Mouse (Mus musculus) macrophage (primary cell): ENCODE results near the gene Six3. TPM values are rescaled to one million over a fixed set of nuclear protein-coding genes. Genes with fewer than 3 reads are reported as not detected.

Experiments used
- H3K27ac ChIP-seq: fragments of 350-480 bp; formaldehyde crosslinking; 2 replicates; pipeline ENCODE4 v1.9.0; 2021
- H3K36me3 ChIP-seq: fragments of 350-480 bp; formaldehyde crosslinking; 2 replicates; pipeline ENCODE4 v1.9.0; 2021; ENCODE audit errors: inconsistent target
- H3K4me3 ChIP-seq: fragments of 350-480 bp; formaldehyde crosslinking; 2 replicates; pipeline ENCODE4 v1.9.0; 2021; ENCODE audit errors: inconsistent target
- H3K79me2 ChIP-seq: fragments of 350-480 bp; formaldehyde crosslinking; 2 replicates; pipeline ENCODE4 v1.9.0; 2021; ENCODE audit errors: inconsistent target
- WGBS: methylation state at CpG from one replicate; pipeline ENCODE4 v1.1.7; 2026; ENCODE audit warnings: inconsistent platforms; ENCODE audit not compliant: missing documents; 5-methylcytosine and 5-hydroxymethylcytosine counted together
- polyA plus RNA-seq: library from polyadenylated mRNA; stranded (reverse); fragments of 250-400 nt; gene quantifications from 3 replicates; pipeline ENCODE4 v1.2.4, GENCODE M21; 2018; ENCODE audit warnings: inconsistent platforms
- total RNA-seq, 78 experiments: library from RNA; depleted of rRNA; stranded (reverse); fragments of 250-400 nt; gene quantifications; 1 replicate in 9 of 78; 2 replicates in 24 of 78; 3 replicates in 43 of 78; 4 replicates in 2 of 78; pipeline ENCODE4 v1.2.4; 2018; ENCODE audit warnings: inconsistent platforms in 56 of 78

Six3 gene
- not detected for total RNA-seq (2018; cell fraction: chromatin; rRNA removed)
- total RNA-seq (2018; cell fraction: cytosol; rRNA removed): not detected
- total RNA-seq (2018; cell fraction: nucleus; rRNA removed): not detected
- polyA plus RNA-seq: not detected in 3 replicates

DNA sequence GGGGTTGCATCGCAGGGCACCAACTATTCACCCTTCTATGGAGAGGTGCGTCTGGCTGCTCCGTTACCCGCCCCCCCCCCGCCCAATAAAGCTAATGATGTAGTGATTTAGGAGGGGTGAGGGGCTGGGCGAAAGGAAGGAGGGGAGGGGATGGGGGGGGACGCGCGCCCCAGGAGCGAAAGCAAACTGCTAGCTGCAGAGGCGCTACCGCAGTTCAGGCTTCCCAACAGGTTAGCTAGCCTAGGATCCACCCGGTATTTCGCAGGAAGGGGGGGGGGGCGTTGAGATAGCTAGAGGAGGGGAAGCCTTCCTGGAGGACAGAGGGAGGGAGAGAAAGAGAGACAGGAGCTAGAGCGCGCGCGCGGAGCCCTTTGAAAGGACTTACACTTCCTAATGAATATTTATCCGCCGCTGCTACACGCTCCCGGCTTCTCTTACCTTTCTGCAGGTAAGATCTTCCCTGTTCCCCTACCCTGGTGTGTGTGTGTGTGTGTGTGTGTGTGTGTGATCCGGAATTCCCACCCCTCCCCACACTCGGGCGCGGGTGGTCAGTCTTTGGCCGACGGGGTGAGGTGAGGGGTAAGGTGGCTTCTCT, at the start of gene Six3:
Gene Six3 (plus strand): TSS at position 343 of the 595 bp plus-strand sequence.
- no peaks in the 10 kb centered on the region for H3K79me2 ChIP-seq
- no peak within 1 kb of the TSS for H3K27ac ChIP-seq
- no peak within 1 kb of the TSS for H3K4me3 ChIP-seq
- H3K36me3 ChIP-seq: no peaks in the 10 kb centered on the region
- WGBS: 7% methylated on average over 22 of the region's 30 CpGs

GRCm38 (mm10) chr17:85564107-85564506, 49.3 kb upstream of the Six3 start:
- Histone ChIP-seq H3K36me3 (no peaks in the 10 kb centered on the region), H3K27ac (no peak overlapping the region), H3K79me2 (no peaks in the 10 kb centered on the region), H3K4me3 (no peak overlapping the region)
- WGBS: 78% methylated on average over 7 of the region's 7 CpGs

GRCm38 (mm10) chr17:85574023-85574422, 39.4 kb upstream of the Six3 start:
- Histone ChIP-seq H3K36me3 (no peaks in the 10 kb centered on the region), H3K4me3 (no peak overlapping the region), H3K27ac (no peak overlapping the region), H3K79me2 (no peaks in the 10 kb centered on the region)
- no CpG with 5 or more reads among the region's 3 CpGs for WGBS

DNA sequence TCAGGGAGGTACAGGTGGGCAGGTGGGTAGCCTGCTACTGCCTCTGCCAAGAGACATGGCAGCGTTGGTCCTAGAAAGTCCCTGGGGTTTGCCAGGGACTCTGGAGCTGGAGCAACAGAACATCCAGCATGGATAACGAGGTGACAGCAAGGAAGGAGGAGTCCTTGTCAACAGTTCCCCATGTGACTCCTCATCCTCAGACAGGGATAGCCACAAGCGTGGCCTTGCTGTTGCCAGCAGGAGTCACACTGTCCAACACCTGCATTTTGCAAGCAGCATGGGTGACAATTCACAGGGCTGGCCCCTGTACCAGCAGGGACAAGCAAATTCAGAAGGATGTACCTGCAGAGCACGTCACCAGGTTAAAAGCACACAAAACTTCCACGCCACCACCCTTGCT, 35.1 kb upstream of the Six3 start:
- WGBS: 68% methylated on average over 5 of the region's 5 CpGs
- Histone ChIP-seq H3K27ac (no peak overlapping the region), H3K4me3 (no peak overlapping the region), H3K79me2 (no peaks in the 10 kb centered on the region), H3K36me3 (no peaks in the 10 kb centered on the region)

DNA sequence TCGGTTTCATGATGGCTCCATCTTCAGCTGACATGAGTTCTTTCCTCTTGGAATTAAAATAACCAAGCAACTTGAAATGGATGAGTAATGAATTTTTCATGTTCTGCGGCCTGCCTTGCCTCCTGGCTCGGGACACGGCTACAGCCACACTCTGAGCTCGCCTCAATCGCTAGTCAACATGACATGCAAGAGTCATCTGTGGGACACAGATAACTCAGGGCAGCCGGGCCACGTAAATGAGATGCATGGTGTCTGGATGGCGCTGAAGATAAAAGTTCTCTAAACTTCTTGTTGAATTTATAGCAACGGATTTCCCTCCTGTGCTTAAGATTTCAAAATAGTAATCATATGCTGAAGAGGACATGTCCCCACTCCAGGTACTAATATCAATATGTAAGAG, 34.1 kb upstream of the Six3 start:
- H3K79me2 ChIP-seq: no peaks in the 10 kb centered on the region
- 90% methylated on average over 10 of the region's 10 CpGs for WGBS
- no peaks in the 10 kb centered on the region for H3K36me3 ChIP-seq
- no peak overlapping the region for H3K27ac ChIP-seq
- no peak overlapping the region for H3K4me3 ChIP-seq

GRCm38 (mm10) chr17:85580221-85580620, 33.2 kb upstream of the Six3 start:
- no peak overlapping the region for H3K27ac ChIP-seq
- H3K4me3 ChIP-seq: no peak overlapping the region
- 88% methylated on average over 6 of the region's 6 CpGs for WGBS
- no peaks in the 10 kb centered on the region for H3K36me3 ChIP-seq
- no peaks in the 10 kb centered on the region for H3K79me2 ChIP-seq

GRCm38 (mm10) chr17:85584170-85584569, 29.2 kb upstream of the Six3 start:
- Histone ChIP-seq H3K36me3 (no peaks in the 10 kb centered on the region), H3K79me2 (no peaks in the 10 kb centered on the region), H3K27ac (no peak overlapping the region), H3K4me3 (no peak overlapping the region)
- 98% methylated on average over 4 of the region's 4 CpGs for WGBS

DNA sequence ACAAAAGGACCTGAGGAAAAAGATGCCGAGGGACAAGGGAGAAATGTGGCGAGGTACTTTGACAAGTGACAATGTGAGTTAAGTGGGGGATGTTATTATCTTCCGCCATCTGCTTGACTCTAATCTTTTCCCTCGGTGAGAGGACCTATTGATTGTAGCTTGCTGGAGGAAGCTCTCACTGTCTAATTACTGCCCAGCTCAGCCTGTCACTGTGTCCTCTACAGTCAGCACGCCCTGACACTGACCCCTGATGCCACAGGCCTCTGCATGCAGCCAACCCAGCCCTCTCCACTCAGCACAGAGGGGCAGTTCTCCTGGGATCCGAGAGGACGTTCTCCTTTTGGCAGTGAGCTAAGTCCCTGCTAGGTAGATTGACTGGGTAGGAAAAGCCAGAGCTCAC, 28.8 kb upstream of the Six3 start:
- H3K27ac ChIP-seq: no peak overlapping the region
- H3K79me2 ChIP-seq: no peaks in the 10 kb centered on the region
- H3K36me3 ChIP-seq: no peaks in the 10 kb centered on the region
- 81% methylated on average over 7 of the region's 7 CpGs for WGBS
- H3K4me3 ChIP-seq: no peak overlapping the region

DNA sequence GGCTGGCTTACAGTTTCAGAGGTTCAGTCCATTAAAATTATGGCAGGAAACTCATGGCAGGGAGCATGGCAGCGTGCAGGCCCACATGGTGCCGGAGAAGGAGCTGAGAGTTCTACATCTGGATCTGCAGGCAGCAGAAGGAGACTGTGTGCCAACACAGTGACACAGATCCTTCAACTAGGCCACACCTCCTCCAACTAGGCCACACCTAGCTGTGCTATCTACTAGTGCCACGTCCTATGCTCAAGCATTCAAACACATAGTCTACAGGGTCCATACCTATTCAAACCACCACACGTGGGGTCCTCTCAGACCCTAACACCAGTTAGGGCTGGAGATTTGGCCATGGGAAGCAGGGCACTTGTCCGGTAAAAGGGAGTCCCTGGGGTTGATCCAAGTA, 27.6 kb upstream of the Six3 start:
- no peaks in the 10 kb centered on the region for H3K36me3 ChIP-seq
- no peak overlapping the region for H3K4me3 ChIP-seq
- H3K79me2 ChIP-seq: no peaks in the 10 kb centered on the region
- WGBS: 92% methylated on average over 5 of the region's 5 CpGs
- no peak overlapping the region for H3K27ac ChIP-seq

- Histone ChIP-seq H3K4me3 (no peak overlapping the region), H3K36me3 (no peaks in the 10 kb centered on the region), H3K27ac (no peak overlapping the region), H3K79me2 (no peaks in the 10 kb centered on the region)
- 89% methylated on average over 6 of the region's 6 CpGs for WGBS
Observed at GRCm38 (mm10) chr17:85591976-85592375, 21.4 kb upstream of the Six3 start.

DNA sequence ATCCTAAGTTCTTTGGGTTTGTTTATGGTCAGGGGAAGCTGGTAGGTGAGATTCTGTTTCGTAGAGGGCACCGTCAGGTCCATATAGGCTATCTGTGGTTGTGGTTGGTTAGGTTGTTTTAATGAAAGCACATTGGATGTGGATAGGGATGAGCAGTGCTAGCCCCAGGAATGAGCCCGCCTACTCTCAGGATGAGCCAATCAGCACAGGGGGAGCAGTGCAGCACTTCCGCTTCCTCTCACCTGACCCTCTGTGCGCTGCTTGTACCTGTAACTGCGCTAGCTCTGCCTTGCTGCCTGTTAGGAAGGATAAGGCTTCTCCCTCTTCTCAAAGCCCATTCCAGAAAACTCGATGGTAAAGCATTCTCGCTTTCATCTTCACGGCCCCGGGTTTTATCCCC, 17.6 kb upstream of the Six3 start:
- Histone ChIP-seq H3K36me3 (no peaks in the 10 kb centered on the region), H3K79me2 (no peaks in the 10 kb centered on the region), H3K4me3 (no peak overlapping the region), H3K27ac (no peak overlapping the region)
- WGBS: 60% methylated on average over 10 of the region's 10 CpGs

DNA sequence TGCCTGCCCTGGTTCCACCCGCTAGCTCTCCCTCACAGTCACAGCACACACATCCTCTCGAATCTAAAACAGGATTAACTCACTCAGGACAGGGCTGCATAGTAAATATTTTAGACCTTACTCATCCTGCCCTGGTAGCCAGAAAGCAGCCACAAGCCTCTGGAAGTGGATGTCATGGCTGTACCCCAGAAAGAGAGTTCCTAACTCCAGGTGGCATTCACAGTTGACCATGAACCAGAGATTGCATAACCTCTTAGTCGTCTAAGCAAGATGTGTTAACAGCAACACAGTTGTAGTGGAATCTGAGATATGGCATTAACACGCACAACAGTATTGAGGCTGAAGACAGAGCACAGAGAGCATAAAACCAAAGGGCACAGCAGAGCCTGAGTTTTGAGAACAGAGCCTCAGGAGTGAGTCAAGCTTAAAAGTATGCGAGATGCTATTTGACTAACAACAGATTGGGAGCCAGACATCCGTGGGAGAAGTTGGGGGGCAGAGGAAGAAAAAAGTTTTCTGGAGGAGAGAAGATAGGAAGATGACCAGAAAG, 17.0 kb upstream of the Six3 start:
- Histone ChIP-seq H3K36me3 (no peaks in the 10 kb centered on the region), H3K4me3 (no peak overlapping the region), H3K27ac (no peak overlapping the region), H3K79me2 (no peaks in the 10 kb centered on the region)
- WGBS: 52% methylated on average over 6 of the region's 6 CpGs

DNA sequence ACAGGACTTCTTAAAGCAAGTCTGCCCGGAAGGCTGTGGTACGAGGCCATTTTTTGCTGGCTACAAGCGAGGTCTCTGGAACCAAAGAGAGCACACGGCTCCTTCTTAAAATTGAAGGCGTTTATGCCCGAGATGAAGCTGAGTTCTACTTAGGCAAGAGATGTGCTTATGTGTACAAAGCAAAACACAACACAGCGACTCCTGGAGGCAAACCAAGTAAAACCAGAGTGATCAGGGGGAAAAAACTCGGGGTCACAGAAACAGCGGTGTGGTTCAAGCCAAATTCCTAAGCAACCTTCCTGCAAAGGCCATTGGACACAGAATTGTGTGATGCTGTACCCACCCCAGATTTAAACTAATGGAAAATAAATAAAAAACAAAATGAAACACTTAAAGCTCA, 13.9 kb upstream of the Six3 start:
- Histone ChIP-seq H3K79me2 (no peaks in the 10 kb centered on the region), H3K4me3 (no peak overlapping the region), H3K27ac (no peak overlapping the region), H3K36me3 (no peaks in the 10 kb centered on the region)
- WGBS: 64% methylated on average over 9 of the region's 9 CpGs

DNA sequence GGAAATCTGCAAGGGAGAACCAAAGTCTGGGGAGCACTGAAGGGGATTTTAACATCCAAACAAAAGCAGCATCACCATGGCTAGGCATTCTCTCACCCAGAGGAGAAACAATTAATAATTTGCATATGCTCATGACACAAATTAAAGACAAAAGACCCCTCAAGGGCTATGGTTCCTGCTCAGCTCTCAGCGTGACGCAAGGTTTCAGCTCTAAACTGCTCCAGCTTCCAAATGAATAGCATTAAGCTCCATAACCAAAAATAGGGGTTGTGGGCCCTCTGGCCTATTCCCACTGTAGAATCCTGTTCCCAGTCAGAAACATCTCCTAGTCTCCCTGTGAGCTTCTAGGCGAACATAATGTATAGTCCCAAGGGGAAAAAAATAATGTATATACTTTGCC, 6.9 kb upstream of the Six3 start:
- H3K27ac ChIP-seq: no peak overlapping the region
- no peaks in the 10 kb centered on the region for H3K36me3 ChIP-seq
- H3K79me2 ChIP-seq: no peaks in the 10 kb centered on the region
- H3K4me3 ChIP-seq: no peak overlapping the region
- 26% methylated on average over 3 of the region's 3 CpGs for WGBS

DNA sequence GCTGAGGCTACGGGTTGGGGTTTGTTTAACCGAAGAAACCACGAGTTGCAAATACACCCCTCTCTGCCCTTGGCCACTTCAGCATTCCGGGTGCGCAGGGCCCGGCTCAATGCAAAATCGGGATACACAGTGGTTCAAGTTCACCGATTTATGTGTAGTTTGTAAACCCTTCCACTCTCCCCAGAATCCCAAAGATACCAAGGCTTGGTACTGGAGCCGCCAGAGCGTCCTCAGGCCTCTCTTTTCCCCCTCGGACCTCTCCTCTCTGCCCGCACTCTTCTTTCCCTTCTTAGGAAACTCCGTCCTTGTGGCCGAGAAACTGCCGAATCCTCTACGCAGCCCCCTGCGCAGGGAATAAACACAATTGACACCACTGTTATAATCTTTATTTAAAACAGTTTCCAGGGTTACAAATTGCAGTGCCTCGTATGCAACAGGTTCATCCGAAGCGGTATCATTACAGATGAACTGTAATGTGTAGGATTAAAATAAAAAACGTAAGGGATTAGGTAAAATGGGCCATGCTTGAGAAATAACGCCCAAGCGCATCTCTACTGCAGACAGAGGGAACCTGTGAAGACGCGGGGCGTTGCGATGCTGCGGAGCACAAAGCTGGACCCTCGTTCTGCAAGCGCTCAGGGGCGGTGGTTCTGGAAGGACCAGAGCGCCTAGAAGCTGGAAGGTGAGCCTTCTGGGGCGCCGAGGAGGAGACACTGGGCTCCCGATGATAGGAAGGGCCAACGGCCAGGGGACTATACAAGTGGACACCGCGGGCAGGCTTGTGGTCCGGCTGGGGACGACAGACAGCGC, 5.6 kb upstream of the Six3 start:
- no peaks in the 10 kb centered on the region for H3K79me2 ChIP-seq
- H3K36me3 ChIP-seq: no peaks in the 10 kb centered on the region
- no peak overlapping the region for H3K4me3 ChIP-seq
- WGBS: 9% methylated on average over 41 of the region's 41 CpGs
- H3K27ac ChIP-seq: no peak overlapping the region
